Mouse (Mus musculus) kidney, postnatal 0 days (tissue): ENCODE measurements around the gene Itpr2. TPM values are rescaled to one million over a fixed set of nuclear protein-coding genes. Genes with fewer than 3 reads are reported as not detected.

Source experiments
- ATAC-seq: fragments of 200-750 bp; cut with Nextera tagmentation; replicated peaks from 2 replicates; pipeline ENCODE4 v1.8.0; 2017; ENCODE audit warnings: low read depth, moderate number of reproducible peaks, moderate TSS enrichment, moderate library complexity; ENCODE audit not compliant: low FRiP score
- DNase-seq: peaks from one replicate; pipeline ENCODE4 v3.0.0-alpha.2; 2016; ENCODE audit warnings: low spot score
- H3K27ac ChIP-seq: fragments of 300-500 bp; sonication (generic); 2 replicates; pipeline ENCODE4 v1.5.1; 2014; ENCODE audit warnings: mild to moderate bottlenecking
- H3K27me3 ChIP-seq: fragments of 300-500 bp; sonication (generic); 2 replicates; pipeline ENCODE4 v1.6.1; 2014; ENCODE audit warnings: low read length, mixed read lengths; ENCODE audit not compliant: insufficient read depth
- H3K36me3 ChIP-seq: fragments of 300-500 bp; sonication (generic); 2 replicates; pipeline ENCODE4 v1.6.1; 2014; ENCODE audit warnings: low read length, mixed read lengths; ENCODE audit not compliant: insufficient read depth
- H3K4me1 ChIP-seq: fragments of 300-500 bp; sonication (generic); replicated peaks from 2 replicates; pipeline ENCODE4 v1.6.1; 2014; ENCODE audit warnings: antibody characterized with exemption, low read length, mixed read lengths; ENCODE audit not compliant: insufficient read depth
- H3K4me2 ChIP-seq: fragments of 300-500 bp; sonication (generic); 2 replicates; pipeline ENCODE4 v1.6.1; 2014; ENCODE audit warnings: mild to moderate bottlenecking, low read length, moderate library complexity, mixed read lengths
- H3K4me3 ChIP-seq: fragments of 300-500 bp; sonication (generic); replicated peaks from 2 replicates; pipeline ENCODE4 v1.5.1; 2014; ENCODE audit warnings: low read depth, low read length
- H3K9ac ChIP-seq: fragments of 300-500 bp; sonication (generic); 2 replicates; pipeline ENCODE4 v1.6.1; 2014; ENCODE audit warnings: low read depth, low read length
- H3K9me3 ChIP-seq: fragments of 300-500 bp; sonication (generic); replicated peaks from 2 replicates; pipeline ENCODE4 v1.6.1; 2016; ENCODE audit warnings: low read length, inconsistent platforms, mixed read lengths
- CTCF ChIP-seq: IDR thresholded peaks from 2 replicates; pipeline ENCODE4 v1.5.1; 2016; ENCODE audit warnings: antibody characterized with exemption, low read depth, mild to moderate bottlenecking, moderate library complexity
- WGBS: fragments of 180-500 bp; shearing (Covaris S2); extraction: QIAGEN DNeasy Blood & Tissue Kit; methylation state at CpG from one replicate; pipeline ENCODE4 v1.1.7; 2014; 5-methylcytosine and 5-hydroxymethylcytosine counted together
- polyA plus RNA-seq: library from polyadenylated mRNA; unstranded; fragments of >200 nt; fragmentation: Nextera tagmentation; extraction: Ambion mirVana; gene quantifications from 2 replicates; pipeline ENCODE4 v1.2.1, GENCODE M21; 2015

The Itpr2 gene
- polyA plus RNA-seq, result 17.3 and 17.4 TPM in 2 replicates

DNA sequence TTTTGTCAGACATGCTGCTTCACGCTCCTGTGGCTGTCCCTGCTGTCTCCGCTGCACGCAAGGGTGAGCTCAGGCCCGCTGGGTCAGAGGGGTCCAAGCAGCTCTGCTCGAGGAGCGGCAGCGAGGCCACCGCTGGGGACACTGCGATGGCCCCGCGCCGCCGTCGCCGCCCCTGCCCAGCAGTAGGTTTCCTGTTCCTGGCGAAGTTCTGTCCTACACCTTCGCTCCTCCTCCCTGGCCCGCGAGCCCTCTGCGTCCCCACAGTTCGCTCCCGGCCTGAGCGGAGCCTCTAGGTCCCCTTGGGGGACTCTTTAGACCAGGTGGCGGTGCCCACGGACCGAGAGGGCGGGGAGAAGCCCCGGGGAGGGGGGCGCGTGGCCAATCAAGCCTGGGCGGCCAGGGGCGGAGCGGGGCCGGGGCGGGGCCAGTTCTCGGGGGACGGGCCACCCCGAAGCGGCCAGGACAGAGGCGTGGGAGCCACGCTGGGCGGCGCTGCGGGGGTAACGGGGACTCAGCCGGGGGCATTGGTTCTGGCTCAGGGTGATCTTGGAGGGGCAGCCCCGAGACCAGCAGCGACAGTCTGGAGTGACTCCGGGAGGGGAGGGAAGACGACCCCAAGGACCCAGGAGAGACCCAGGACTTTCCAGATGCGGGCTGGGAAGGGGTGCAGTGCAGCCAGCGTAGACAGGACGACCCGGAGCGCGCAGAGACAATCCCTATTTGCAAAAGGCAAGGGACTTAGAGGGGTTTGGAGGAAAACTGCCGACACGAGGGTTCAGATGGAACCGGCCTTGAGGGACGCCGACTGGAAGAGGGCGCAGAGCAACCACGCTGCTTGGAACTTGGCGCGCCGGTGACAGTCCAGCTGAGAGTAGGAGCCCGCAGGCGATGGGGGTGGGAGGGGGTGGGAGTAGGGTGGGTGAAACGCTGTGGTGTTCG lies at the start of gene Itpr2:
Gene Itpr2, minus strand, starts transcription at position 358 of the 939 bp plus-strand sequence.
- Histone ChIP-seq H3K36me3 (no peaks in the 10 kb centered on the region), H3K27me3 (no peaks in the 10 kb centered on the region), H3K27ac (peak within 1 kb of the TSS; percentile 81), H3K4me2 (peak within 1 kb of the TSS; percentile 98), H3K4me3 (peak within 1 kb of the TSS; percentile 69), H3K9me3 (no peaks in the 10 kb centered on the region), H3K4me1 (no peaks in the 10 kb centered on the region; the same call in 1 of the 2 replicates), H3K9ac (peak within 1 kb of the TSS; percentile 81)
- TF ChIP-seq CTCF, result peak; percentile 15
- peak; percentile 83 for DNase-seq
- under 1% methylated on average over 68 of the region's 70 CpGs for WGBS
- peak; percentile 91 for ATAC-seq

DNA sequence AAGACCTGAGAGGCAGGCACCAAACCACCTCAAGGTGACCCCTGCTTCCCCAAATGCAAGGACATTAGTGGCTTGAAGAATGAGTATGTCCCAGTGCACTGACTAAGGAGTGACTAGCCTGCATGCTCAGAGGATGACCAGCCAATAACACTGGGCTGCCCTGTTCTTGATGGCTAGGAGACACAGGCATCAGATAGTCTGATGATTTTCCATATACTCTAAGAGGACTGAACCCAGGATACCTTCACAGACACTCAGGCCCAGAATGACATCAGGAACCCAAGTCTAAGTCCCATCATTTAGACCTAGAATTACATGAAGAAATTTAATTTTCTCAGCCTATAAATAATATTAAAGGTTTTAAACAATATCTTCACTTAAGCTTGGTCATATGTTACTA lies 49.3 kb upstream of the Itpr2 start:
- DNase-seq (no peak), ATAC-seq (no peak)
- H3K9me3 ChIP-seq, result no peaks in the 10 kb centered on the region
- peaks cover 57% of the 10 kb centered on the region for H3K36me3 ChIP-seq
- no peak overlapping the region for H3K27ac ChIP-seq
- H3K4me2 ChIP-seq, result no peak overlapping the region
- no peaks in the 10 kb centered on the region for H3K27me3 ChIP-seq
- H3K9ac ChIP-seq, result no peak overlapping the region
- H3K4me3 ChIP-seq, result no peak overlapping the region
- no peaks in the 10 kb centered on the region for H3K4me1 ChIP-seq
- TF ChIP-seq CTCF, result no peak

- H3K4me3 ChIP-seq, result no peak overlapping the region
- no peak for TF ChIP-seq CTCF
- no peak overlapping the region for H3K27ac ChIP-seq
- no peaks in the 10 kb centered on the region for H3K4me1 ChIP-seq
- H3K9me3 ChIP-seq, result no peaks in the 10 kb centered on the region
- WGBS, result 80% methylated on average over 2 of the region's 2 CpGs
- H3K9ac ChIP-seq, result no peak overlapping the region
- no peak overlapping the region for H3K4me2 ChIP-seq
- H3K27me3 ChIP-seq, result no peaks in the 10 kb centered on the region
- no peak for ATAC-seq
- peaks cover 52% of the 10 kb centered on the region for H3K36me3 ChIP-seq
- DNase-seq, result no peak
Observed at GRCm38 (mm10) chr6:146550421-146550820, 48.4 kb upstream of the Itpr2 start.

GRCm38 (mm10) chr6:146545289-146545865 lies 43.4 kb upstream of the Itpr2 start:
- H3K4me2 ChIP-seq, result no peak overlapping the region
- no peak for DNase-seq
- TF ChIP-seq CTCF, result no peak
- WGBS, result 70% methylated on average over 5 of the region's 5 CpGs
- H3K36me3 ChIP-seq, result peaks cover 24% of the 10 kb centered on the region
- no peak overlapping the region for H3K4me3 ChIP-seq
- H3K27ac ChIP-seq, result no peak overlapping the region
- no peaks in the 10 kb centered on the region for H3K4me1 ChIP-seq
- ATAC-seq, result no peak
- no peaks in the 10 kb centered on the region for H3K9me3 ChIP-seq
- no peaks in the 10 kb centered on the region for H3K27me3 ChIP-seq
- H3K9ac ChIP-seq, result no peak overlapping the region

- 92% methylated on average over 1 of the region's 1 CpGs for WGBS
- no peak overlapping the region for H3K4me2 ChIP-seq
- no peak overlapping the region for H3K9ac ChIP-seq
- peaks cover 19% of the 10 kb centered on the region for H3K36me3 ChIP-seq
- H3K9me3 ChIP-seq, result no peaks in the 10 kb centered on the region
- H3K4me3 ChIP-seq, result no peak overlapping the region
- H3K4me1 ChIP-seq, result no peaks in the 10 kb centered on the region
- DNase-seq (peak; percentile 21), ATAC-seq (no peak)
- no peaks in the 10 kb centered on the region for H3K27me3 ChIP-seq
- H3K27ac ChIP-seq, result no peak overlapping the region
- TF ChIP-seq CTCF, result peak; percentile 29; the same call in 1 of the 2 replicates
Observed at GRCm38 (mm10) chr6:146544622-146545021, 42.6 kb upstream of the Itpr2 start.

- DNase-seq (no peak), ATAC-seq (no peak; the same call in 1 of the 2 replicates)
- H3K36me3 ChIP-seq, result no peaks in the 10 kb centered on the region
- TF ChIP-seq CTCF, result no peak
- no peak overlapping the region for H3K4me3 ChIP-seq
- no peak overlapping the region for H3K27ac ChIP-seq
- WGBS, result 62% methylated on average over 3 of the region's 3 CpGs
- no peak overlapping the region for H3K9ac ChIP-seq
- no peaks in the 10 kb centered on the region for H3K9me3 ChIP-seq
- H3K27me3 ChIP-seq, result no peaks in the 10 kb centered on the region
- H3K4me1 ChIP-seq, result no peaks in the 10 kb centered on the region
- H3K4me2 ChIP-seq, result no peak overlapping the region
Observed at GRCm38 (mm10) chr6:146540386-146540785, 38.4 kb upstream of the Itpr2 start.
